Mouse (Mus musculus) kidney, adult 9 months (tissue): Measurements from ENCODE around the gene Castor1.
A peak's percentile ranks its signal among the peaks of the same experiment; 100 is the strongest.
"Not testable (repeated sequence)": the region's sequence is repeated elsewhere in the genome, so short reads cannot be mapped to it uniquely, and the experiment has no call there.

Source experiments
- DNase-seq: peaks from one replicate; pipeline ENCODE4 v3.0.0; 2022

Castor1 gene

GRCm38 (mm10) chr11:4217914-4218629, at the start of gene Castor1:
Gene Castor1, plus strand, starts transcription at chr11:4218225.
- DNase-seq, result peak; percentile 99

DNA sequence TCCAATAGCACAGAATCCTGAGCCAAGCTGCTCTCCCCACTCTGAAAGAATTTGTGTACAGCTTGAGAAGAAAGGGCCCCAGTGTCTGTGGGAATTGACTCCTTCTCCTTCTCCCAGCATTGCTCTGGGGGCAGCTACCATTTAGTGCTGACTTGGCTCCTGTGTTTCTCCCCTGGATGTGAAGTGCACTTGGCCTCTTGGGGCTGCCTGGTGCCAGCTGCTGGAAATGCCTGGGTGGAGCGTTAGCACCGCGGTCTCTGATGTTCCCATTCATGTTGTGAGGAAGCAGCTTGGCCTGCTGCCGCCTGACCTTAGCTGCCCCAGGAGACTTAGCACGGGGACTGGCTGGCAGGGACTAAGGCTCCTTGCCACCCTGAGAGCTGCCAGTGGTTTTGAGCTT, 43.4 kb upstream of the Castor1 start:
- peak; percentile 67 for DNase-seq

DNA sequence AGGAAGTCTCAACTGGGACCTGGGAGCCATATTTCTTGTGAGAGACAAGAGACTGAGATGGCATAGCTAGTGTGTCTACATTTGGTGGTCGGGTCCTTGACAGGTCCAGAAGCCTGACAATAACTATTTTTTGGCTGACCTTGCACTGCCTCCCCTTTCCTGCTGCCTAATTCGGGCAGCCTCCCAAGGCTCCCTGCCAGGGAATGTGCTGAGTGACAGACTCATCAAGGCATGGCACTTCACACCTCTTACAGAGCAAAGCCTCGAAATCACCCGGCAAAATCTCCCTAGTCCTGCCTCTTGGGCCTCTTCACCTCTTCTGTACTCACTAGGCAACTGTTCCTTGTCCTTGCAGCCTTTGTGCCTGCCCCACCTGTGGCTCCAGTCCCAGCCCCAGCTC, 40.3 kb upstream of the Castor1 start:
- DNase-seq, result peak; percentile 20

DNA sequence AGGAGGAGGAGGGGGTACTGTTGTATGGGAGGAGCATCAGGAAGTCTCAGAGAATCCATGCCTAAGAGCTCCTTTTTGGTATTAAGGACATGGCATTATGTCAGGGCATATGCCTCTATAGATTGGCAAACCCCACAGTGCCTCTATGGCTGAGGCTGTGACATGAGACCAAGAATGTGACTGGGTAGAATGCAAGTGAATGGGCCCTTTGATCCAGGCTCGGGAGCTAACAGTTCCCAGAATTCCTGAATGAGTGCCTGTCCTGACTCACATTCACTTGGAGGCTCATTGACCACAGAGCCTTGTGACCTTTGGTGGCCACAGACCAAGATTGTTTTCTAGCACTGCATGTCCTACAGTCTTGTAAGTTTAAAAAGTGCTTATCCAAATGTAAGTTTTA, 36.0 kb upstream of the Castor1 start:
- DNase-seq, result peak; percentile 25

DNA sequence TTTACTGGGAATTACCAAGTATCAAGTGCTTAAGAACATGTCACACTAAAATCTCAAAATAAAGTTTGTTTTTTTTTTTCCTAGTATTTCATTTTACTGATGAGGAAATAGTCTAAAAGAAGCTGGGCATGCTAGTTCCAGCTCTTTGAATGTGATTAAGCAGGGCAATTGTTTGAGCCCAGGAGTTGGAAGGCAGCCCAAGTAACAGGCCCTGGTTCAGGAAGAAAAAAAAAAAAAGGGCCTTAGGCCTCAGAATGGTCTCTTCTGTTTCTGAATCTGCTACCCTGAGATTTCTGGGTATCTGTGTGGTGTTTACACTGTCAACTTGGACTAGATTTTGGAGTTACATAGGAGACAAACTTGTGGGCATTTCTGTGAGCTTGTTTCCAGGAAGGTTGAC, 34.5 kb upstream of the Castor1 start:
- peak; percentile 32 for DNase-seq

GRCm38 (mm10) chr11:4184251-4184952, 33.6 kb upstream of the Castor1 start:
- DNase-seq, result no peak

GRCm38 (mm10) chr11:4185480-4185879, 32.5 kb upstream of the Castor1 start:
- not testable (repeated sequence) for DNase-seq

- DNase-seq, result peak; percentile 99
These were observed 31.3 kb upstream of the Castor1 start, which contains the start of gene Tbc1d10a for GRCm38 (mm10) chr11:4186486-4187317. Gene Tbc1d10a, plus strand, starts transcription at chr11:4186789.

DNA sequence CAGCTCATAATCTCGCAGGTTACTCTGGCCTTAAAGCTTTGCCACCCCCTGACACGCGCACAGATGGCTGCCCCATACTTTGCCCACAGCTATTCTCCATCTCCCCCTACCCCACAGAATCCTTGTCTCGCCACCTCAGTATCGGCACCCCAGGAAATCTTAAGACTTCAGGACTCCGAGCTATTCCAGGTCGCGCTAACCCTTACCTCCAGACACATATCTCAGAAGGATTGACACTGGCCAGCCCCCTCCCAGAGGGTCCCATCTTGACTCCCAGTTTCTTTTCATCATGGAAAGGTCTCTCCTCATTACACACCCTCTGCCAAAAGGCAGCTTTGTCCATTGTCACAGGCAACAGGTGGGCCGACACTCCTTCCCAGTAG, 30.7 kb upstream of the Castor1 start:
- DNase-seq, result no peak

DNA sequence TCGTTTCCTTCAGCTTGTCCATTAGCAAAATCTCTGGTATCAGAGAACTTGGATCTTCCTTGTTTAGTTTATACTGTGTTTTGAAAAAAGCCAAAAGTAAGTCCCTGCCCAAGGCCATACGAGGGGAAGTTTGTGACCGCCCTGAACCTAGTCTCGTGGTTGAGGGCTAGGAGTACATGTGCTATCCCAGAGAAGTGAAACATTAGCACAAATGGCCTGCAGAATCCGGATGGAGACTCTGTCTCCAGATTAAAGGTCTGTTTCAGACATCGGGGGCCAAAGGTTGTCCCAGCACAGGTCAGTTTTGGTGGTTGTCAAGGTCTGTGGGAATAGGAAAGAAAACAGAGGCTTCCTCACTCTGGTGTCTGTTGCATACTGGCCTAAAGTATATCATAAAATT, 28.8 kb upstream of the Castor1 start:
- DNase-seq, result peak; percentile 93

- DNase-seq, result no peak
These were observed 27.3 kb upstream of the Castor1 start for GRCm38 (mm10) chr11:4190677-4191076.

- no peak for DNase-seq
These were observed 25.3 kb upstream of the Castor1 start for GRCm38 (mm10) chr11:4192757-4193156.

GRCm38 (mm10) chr11:4193420-4193819, 24.6 kb upstream of the Castor1 start:
- no peak for DNase-seq

- no peak for DNase-seq
These were observed 22.4 kb upstream of the Castor1 start for GRCm38 (mm10) chr11:4195597-4196031.

- DNase-seq, result peak; percentile 81
These were observed 21.4 kb upstream of the Castor1 start for GRCm38 (mm10) chr11:4196636-4197035.

DNA sequence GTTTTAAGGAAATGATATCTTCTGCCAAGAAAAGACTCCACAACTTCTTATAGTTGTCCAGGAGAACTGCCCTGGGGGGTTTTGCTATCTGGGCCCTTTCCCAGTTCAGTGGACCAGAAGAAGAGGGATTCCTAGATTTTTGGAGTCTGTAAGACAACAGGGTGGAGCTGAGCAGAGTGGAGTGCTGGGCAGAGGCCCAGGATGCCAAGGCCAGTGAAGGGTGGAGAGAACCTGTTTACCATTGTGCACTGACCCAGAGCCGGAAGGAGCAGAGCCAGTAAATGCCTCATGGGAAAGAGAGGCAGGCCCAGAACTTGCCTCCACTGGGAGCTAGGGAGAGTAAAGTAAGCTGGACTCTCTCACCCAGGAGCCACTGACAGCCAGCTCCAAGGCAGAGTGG, 20.3 kb upstream of the Castor1 start:
- peak; percentile 96 for DNase-seq

- no peak for DNase-seq
These were observed 15.9 kb upstream of the Castor1 start for GRCm38 (mm10) chr11:4201981-4202700.

GRCm38 (mm10) chr11:4202995-4203704, 14.9 kb upstream of the Castor1 start:
- no peak for DNase-seq

- peak; percentile 91 for DNase-seq
These were observed 14.3 kb upstream of the Castor1 start for GRCm38 (mm10) chr11:4203705-4204074.

DNA sequence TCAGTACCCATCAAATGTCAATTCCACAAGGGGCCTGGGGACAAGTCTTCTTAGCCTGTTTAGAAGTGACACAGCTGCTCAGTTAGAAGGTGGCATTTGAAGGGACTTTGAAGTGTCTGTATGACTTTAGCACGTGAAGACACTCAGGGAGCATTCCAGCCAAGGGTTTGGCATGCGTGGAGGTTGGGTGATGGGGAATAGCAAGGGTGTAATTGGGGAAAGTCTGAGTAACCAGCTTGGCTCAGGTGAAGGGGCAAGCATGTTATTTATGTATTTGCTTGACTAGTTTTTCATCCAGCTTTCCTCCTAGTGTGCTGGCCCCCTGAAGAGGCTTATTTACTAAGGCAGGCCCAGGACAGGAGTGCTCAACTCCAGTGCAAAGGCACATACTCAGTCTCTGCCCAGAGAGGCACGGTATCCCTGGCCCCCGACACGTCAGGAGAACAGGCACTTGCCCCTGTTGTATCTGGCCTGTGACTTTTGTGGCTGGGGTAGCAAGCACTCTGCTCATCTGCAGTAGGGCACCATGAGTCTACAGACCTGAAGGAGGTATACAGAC, 12.8 kb upstream of the Castor1 start:
- no peak for DNase-seq

- no peak for DNase-seq
These were observed 12.1 kb upstream of the Castor1 start for GRCm38 (mm10) chr11:4205951-4206350.

DNA sequence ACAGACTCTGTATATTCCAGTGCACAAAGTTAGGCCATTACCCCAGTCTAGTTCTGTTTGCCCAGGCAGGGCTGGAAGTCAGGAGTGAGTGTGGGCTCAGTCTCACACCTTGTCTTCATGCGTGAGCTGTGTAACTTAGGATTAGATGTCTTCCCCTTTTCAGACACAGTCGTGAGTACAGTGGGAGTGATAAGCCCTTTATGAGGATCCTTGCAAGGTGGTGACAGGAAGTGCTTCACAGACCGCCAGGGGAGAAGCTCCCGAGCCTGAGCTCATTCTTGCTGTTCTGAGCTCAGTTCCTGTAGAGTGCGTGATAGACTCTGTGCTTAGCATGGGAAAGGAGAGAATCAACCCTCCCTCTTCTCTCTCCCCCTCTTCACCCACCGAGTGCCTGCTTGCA, 11.5 kb upstream of the Castor1 start:
- no peak for DNase-seq
